Mouse (Mus musculus) urinary bladder, postnatal 36 days (tissue): Measurements from ENCODE around the gene Olfr331.
"Not testable (repeated sequence)": the region's sequence is repeated elsewhere in the genome, so short reads cannot be mapped to it uniquely, and the experiment has no call there.

ENCODE experiments used
- DNase-seq, 2 experiments: peaks; one replicate each; pipeline ENCODE4 v3.0.0; 2022; ENCODE audit warnings: low spot score in 2 of 2, mixed read lengths in 1 of 2

The Olfr331 gene

DNA sequence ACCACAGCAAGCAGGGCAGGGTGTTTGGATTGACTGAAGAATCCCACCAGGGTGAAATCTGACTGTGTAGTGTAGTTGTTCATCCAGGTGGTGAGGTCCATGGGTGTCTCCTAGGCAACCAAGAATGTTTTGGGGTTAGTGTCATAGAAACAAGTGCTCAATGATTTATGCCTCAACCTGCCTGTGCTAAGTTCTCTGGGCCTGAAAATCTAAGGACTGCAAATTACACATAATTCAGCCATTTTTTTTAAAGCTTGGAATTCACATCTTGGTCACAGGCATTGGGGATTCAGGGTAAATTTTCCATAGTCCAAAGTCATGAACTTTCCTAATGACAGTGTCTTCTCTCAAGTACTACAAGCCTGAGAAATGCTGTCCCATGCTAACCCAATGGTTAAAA, at the start of gene Olfr331:
Gene Olfr331 (minus strand): TSS at position 101 of the 400 bp plus-strand sequence.
- DNase-seq: not testable (repeated sequence)

DNA sequence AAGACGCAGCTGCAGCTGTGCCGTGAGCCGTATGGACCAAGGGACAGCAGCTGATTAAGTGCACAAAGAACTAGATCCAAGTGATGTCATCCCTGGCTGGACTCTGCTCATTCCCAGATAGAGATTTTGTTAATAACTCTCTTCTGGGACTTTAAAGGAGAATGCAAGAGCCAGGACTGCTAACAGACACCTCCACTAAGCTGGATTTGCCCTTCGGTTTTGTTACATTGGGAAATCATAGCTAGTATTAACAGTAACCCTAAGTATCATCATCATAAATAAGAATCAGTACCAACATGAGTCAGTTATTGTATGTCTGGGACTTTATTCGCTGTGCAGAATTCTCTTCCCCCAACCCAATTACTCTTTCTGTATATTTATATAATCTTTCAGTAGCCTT, 44.0 kb upstream of the Olfr331 start, which contains the start of gene Olfr329-ps:
Gene Olfr329-ps (minus strand): TSS at position 101 of the 400 bp plus-strand sequence.
- no peak for DNase-seq

DNA sequence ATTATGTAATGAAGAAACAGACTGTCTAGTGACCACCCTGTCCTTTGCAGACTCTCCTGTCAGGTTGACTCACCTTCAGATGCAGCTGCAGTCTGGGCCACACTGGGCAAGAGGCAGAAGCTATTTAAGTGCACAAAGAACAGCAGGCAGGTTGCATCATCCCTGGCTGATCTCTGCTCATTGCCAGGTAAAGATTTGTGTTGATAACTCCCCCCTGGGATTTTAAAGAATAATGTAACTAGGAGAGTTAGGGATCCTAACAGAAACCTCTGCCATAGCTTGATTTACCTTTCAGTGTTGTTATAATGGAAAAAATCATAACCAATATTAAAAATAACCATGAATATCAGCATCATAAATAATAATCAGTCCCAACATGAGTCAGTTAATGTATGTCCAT, 32.4 kb upstream of the Olfr331 start, which contains the start of gene Olfr330:
Gene Olfr330 (minus strand): TSS at position 101 of the 400 bp plus-strand sequence.
- DNase-seq: not testable (repeated sequence)

DNA sequence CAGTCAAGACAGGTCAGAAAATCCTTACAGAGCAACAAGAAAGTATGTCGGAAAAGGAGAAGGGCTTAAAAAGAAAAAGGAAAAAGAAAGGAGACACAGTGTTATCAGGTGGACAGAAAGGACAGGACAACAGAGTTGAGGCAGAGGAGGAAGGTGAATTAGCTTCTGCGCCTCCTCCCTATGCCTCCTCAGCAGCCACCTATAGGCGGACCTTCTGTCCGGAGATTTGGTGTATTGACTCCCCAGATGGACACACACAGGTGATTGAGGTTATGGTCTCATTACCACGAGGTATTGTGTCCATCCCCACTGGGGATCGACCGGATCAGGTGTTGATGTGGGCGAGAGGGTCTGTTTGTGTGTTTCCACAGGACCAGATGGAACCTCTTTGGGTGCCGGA, 17.4 kb upstream of the Olfr331 start:
- DNase-seq: peak; percentile 2 to 5

DNA sequence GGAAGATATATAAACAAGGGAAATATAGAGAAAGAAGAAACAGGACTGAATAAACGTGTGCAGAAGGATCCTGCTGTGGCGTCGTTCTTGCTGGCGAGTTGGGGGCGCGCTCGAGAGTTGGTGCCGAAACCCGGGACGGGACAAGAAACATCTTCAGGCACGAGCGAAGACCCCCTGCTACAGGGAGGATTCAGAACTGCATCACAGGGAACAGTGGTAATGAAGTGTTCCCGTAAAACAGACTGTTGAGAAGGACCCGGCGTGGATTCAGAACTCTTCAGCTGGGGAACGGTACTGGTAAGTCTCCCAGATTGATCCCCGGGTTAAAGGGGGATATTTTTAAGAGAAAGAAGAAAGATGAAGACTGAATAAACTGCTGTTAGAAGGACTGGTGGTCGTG, 16.5 kb upstream of the Olfr331 start:
- DNase-seq: peak; percentile 64 to 74

DNA sequence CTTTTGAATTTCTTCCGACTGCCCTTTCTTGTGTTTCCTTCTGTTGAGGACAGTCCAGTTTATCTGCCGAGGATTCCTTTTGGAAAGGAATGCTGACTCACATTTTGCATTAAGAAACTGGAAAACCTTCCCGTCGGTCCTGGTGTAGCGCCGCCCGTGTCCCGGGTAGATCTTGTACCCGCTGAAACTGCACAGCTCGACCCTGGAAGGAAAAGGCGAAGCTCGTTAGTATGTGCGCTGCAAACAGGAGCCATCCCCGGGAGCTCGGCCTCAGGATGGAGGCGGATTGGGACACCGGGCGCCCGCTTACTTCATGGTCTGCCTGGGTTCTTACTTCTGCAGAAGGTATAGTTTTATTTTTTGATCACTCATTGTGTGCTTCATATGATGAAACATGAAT, 6.7 kb upstream of the Olfr331 start:
- not testable (repeated sequence) for DNase-seq

DNA sequence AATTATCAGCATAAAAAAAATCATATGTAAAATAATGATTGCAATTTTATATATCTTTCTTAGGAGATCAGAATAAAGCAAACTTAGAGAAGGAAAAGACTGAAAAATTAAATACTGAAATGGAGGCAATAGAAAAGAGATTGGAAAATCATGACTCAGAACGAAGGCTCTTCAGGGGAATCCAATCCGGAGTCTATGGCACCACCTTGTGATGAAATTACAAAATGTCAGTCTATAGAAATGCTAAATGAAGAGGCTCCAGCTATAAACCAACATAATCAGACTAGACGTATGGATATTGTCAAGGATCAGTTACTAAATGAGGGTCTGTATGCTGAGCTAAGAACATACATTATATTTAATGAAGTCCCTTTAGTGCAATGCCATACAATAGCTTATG, 3.1 kb downstream of the Olfr331 start:
- no peak for DNase-seq

DNA sequence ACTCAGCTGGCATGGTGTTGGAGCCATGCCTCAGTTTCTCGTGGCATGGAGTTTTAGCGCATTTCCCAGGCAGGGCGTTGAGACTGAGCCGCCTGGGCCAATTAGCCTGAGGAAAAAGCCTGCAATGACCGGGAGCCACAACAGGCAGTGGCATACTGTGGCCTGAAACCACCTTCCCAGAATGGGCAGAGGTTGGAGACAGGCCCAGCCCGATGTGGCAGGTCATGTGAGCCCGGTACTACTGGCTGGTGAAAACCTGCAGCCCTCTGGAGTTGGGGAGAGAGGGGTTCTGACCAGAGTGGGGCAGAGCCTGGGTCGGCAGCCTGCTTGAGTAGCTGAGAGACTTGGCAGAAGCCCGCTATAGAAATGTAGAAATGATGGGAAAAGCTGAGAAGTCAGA, 3.6 kb downstream of the Olfr331 start:
- DNase-seq: no peak

DNA sequence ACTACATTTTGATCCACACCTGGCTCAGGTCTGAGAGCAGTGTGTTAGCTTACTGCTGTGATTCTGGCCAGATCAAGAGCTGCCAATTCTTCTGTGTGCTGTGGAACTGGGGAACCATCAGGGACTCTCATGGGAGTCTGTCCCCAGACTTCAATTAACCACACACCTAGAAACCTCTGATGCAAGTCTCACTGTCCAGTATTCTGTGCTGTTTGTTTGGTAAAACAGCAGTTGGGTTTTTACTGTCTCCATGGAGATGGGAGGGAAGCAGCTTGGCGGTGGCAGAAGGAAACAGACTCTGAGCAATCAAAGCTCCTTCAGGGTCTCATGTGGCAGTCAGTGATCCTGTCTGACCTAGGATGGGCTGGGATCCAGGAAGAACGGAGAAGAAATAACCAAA, 9.9 kb downstream of the Olfr331 start, which contains the start of gene Olfr332:
Gene Olfr332 (minus strand): TSS at position 101 of the 400 bp plus-strand sequence.
- no peak for DNase-seq

DNA sequence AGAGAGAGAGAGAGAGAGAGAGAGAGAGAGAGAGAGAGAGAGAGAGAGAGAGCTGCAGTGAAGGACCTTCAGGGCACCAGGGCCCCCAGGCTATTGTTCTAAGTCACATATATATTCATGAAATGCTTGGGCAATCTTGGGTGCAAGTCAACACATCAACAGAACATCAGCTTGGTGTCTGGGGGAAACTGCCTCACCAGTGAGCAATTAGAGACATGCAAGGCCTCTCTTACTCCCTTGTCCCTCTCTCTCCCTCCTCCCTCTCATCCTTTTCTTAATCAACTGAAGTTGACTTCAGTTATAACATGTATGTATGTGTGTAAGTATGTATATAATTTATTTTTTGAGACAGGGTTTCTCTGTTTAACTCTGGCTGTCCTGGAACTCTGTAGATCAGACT, 40.2 kb downstream of the Olfr331 start, which contains the start of gene Olfr30:
Gene Olfr30 (minus strand): TSS at position 101 of the 400 bp plus-strand sequence.
- no peak for DNase-seq

DNA sequence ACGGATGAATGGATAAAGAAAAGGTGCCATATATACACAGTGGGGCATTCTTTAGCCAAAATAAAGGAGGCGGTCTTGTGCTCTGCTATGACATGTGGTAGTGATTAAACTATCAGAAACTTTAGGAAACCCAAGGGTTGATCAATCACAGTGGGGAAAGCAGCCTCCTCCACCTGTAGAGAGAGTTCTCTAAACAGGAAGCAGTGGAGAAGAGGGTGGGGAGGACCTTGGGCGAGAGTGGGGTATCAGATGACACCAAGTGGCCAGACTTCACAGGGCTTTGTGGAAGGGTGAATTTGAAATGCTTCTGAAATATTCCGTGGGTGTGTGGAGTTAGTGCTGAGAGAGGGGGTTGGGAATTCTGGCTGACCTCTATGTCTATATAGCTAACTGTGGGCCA, 48.8 kb downstream of the Olfr331 start:
- DNase-seq: no peak

DNA sequence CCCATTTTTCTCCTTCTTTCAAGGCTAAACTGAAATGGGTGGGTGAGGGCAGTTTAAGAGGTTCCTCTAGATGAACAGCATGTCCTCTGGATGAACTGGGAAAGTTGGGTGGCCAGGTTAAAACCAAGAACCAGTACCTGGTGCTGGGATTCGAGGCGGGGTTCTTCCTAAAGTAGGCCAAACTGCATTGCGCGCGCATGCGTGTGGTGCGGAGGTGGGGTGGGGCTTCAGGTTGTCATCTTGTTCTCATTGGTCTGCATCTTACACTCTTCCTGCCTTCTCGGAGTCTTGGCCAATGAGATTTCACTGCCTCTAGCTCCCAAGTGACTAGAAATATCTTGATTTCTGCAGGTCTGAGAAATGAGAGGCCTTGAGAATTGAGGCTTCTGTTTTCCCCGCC, 49.6 kb downstream of the Olfr331 start, which contains the start of gene Lypd9:
Gene Lypd9 (minus strand): TSS at position 165 of the 400 bp plus-strand sequence.
- DNase-seq: no peak
